8 mouse cellular contexts compared by ENCODE assay signal in genomic region chr10:127228897-127229296, GRCm38 (mm10). TPM values are rescaled to one million over a fixed set of nuclear protein-coding genes. Genes with fewer than 3 reads are reported as not detected.
DNase-seq lines count a peak whose midpoint lies in the region; ATAC-seq and TF ChIP-seq lines count a peak whose summit lies in the region.

No protein-coding gene starts in this region.

- H3K4me1 ChIP-seq in forebrain, postnatal 0 days (ENCODE audit: insufficient read depth) = no peaks in the 10 kb centered on the region
- H3K4me1 ChIP-seq in kidney, embryonic 14.5 days (ENCODE audit: control insufficient read depth, insufficient read depth, low read length) = no peaks in the 10 kb centered on the region

- no peaks in the 10 kb centered on the region for H3K9me3 ChIP-seq in forebrain, postnatal 0 days (ENCODE audit: low read length)
- no peaks in the 10 kb centered on the region for H3K9me3 ChIP-seq in kidney, embryonic 14.5 days (ENCODE audit: control insufficient read depth, low read length)

- peaks cover 82% of the 10 kb centered on the region for H3K36me3 ChIP-seq in forebrain, postnatal 0 days (ENCODE audit: insufficient read depth)
- H3K36me3 ChIP-seq in kidney, embryonic 14.5 days (ENCODE audit: control insufficient read depth, insufficient read depth, low read length) = no peaks in the 10 kb centered on the region
- no peaks in the 10 kb centered on the region for H3K36me3 ChIP-seq in splenic B cell, adult 2 months (ENCODE audit: control insufficient read depth, insufficient read depth, low read length, poor library complexity, severe bottlenecking)

- intact Hi-C loops in gastrocnemius, postnatal 14 days (cut with DNase I; ENCODE audit: low total_unique reads) = loop anchor here (5.0 kb wide), 1 partner anchor 52 kb away; no protein-coding TSS in a partner anchor

- H3K4me3 ChIP-seq in forebrain, postnatal 0 days (ENCODE audit: low read depth, low read length) = no peak overlapping the region
- no peak overlapping the region for H3K4me3 ChIP-seq in kidney, embryonic 14.5 days (ENCODE audit: low read length)

- peak; percentile 81 for DNase-seq in gastrocnemius, adult 18-20 months (ENCODE audit: low spot score)
- no peak for DNase-seq in gastrocnemius, postnatal 14 days
- DNase-seq in CD4-positive helper T cell, adult 2 months (ENCODE audit: low read depth, low spot score) = peak; percentile 74
- peak; percentile 52 for DNase-seq in cerebellum, adult 11 months
- peak; percentile 76 for DNase-seq in forebrain, postnatal 0 days
- DNase-seq in splenic B cell, adult 2 months (ENCODE audit: low read depth, low spot score) = peak; percentile 86

- H3K27ac ChIP-seq in forebrain, postnatal 0 days (ENCODE audit: low read depth, low read length) = no peak overlapping the region
- H3K27ac ChIP-seq in kidney, embryonic 14.5 days (ENCODE audit: low read depth, low read length) = no peak overlapping the region

- no peak overlapping the region for H3K9ac ChIP-seq in forebrain, postnatal 0 days
- H3K9ac ChIP-seq in kidney, embryonic 14.5 days (ENCODE audit: low read depth, low read length) = no peak overlapping the region

- 25% methylated on average over 4 of the region's 4 CpGs for WGBS in forebrain, postnatal 0 days
- 24% methylated on average over 4 of the region's 4 CpGs for WGBS in kidney, embryonic 14.5 days

- peak; percentile 85 for TF ChIP-seq CTCF in forebrain, postnatal 0 days (IDR thresholded peaks at IDR 0.05; ENCODE audit: low read depth)

- peak; percentile 47; the same call in 1 of the 2 replicates for ATAC-seq in forebrain, postnatal 0 days
- peak; percentile 10 for ATAC-seq in kidney, embryonic 14.5 days (ENCODE audit: low FRiP score, low TSS enrichment)
- ATAC-seq in megakaryocyte, adult 5-6 weeks (ENCODE audit: poor library complexity, severe bottlenecking) = peak; percentile 62

- no peaks in the 10 kb centered on the region for H3K27me3 ChIP-seq in forebrain, postnatal 0 days (ENCODE audit: insufficient read depth, low read length)
- H3K27me3 ChIP-seq in kidney, embryonic 14.5 days (ENCODE audit: control insufficient read depth, insufficient read depth, low read length) = no peaks in the 10 kb centered on the region; the same call in 1 of the 2 replicates
- no peaks in the 10 kb centered on the region for H3K27me3 ChIP-seq in splenic B cell, adult 2 months (ENCODE audit: control insufficient read depth, insufficient read depth, low read length, poor library complexity, severe bottlenecking)

- H3K4me2 ChIP-seq in forebrain, postnatal 0 days (ENCODE audit: low read depth) = no peak overlapping the region
- no peak overlapping the region for H3K4me2 ChIP-seq in kidney, embryonic 14.5 days (replicated peaks; ENCODE audit: low read depth, low read length)

RNA-seq across cellular contexts. Expression of gene Pip4k2c, which starts 17.5 kb away (rescaled TPM):
- 1 to 10 TPM; 7.4 to 8.2 TPM for total RNA-seq in gastrocnemius, adult 18-20 months (2021)
- 1 to 10 TPM; 6.3 to 7.6 TPM for total RNA-seq in gastrocnemius, postnatal 14 days (2021)
- total RNA-seq in forebrain, postnatal 0 days (2014; rRNA removed) = 21.5 and 23.3 TPM in 2 replicates
- 17.8 and 20.1 TPM in 2 replicates for polyA plus RNA-seq in forebrain, postnatal 0 days (2015; fragmentation: Nextera tagmentation; extraction: Ambion mirVana)
- polyA plus RNA-seq in kidney, embryonic 14.5 days (2014; fragmentation: Nextera tagmentation; extraction: Ambion mirVana) = 19.2 and 31.0 TPM in 2 replicates
- 9.6 and 12.0 TPM in 2 replicates for total RNA-seq in megakaryocyte, adult 5-6 weeks (2015)
- 13.2 and 17.8 TPM in 2 replicates for total RNA-seq in megakaryocyte, adult 5-6 weeks (2017)

RNA-seq across cellular contexts. Expression of gene Dtx3, which starts 33.4 kb away (rescaled TPM):
- total RNA-seq in gastrocnemius, adult 18-20 months (2021) = 10 to 100 TPM; 20.0 to 27.3 TPM
- 10 to 100 TPM; 22.2 to 24.8 TPM for total RNA-seq in gastrocnemius, postnatal 14 days (2021)
- 198 and 245 TPM in 2 replicates for total RNA-seq in forebrain, postnatal 0 days (2014; rRNA removed)
- 175 and 178 TPM in 2 replicates for polyA plus RNA-seq in forebrain, postnatal 0 days (2015; fragmentation: Nextera tagmentation; extraction: Ambion mirVana)
- polyA plus RNA-seq in kidney, embryonic 14.5 days (2014; fragmentation: Nextera tagmentation; extraction: Ambion mirVana) = 107 and 117 TPM in 2 replicates
- total RNA-seq in megakaryocyte, adult 5-6 weeks (2015) = 8.2 and 9.2 TPM in 2 replicates
- 4.5 and 9.1 TPM in 2 replicates for total RNA-seq in megakaryocyte, adult 5-6 weeks (2017)

RNA-seq across cellular contexts. Expression of gene Kif5a, which starts 34.3 kb away (rescaled TPM):
- total RNA-seq in gastrocnemius, adult 18-20 months (2021) = under 1 TPM; 0.21 to 0.37 TPM
- under 1 TPM; 0.45 to 0.53 TPM for total RNA-seq in gastrocnemius, postnatal 14 days (2021)
- total RNA-seq in forebrain, postnatal 0 days (2014; rRNA removed) = 210 and 223 TPM in 2 replicates
- 62.0 and 84.0 TPM in 2 replicates for polyA plus RNA-seq in forebrain, postnatal 0 days (2015; fragmentation: Nextera tagmentation; extraction: Ambion mirVana)
- 0.37 and 0.57 TPM in 2 replicates for polyA plus RNA-seq in kidney, embryonic 14.5 days (2014; fragmentation: Nextera tagmentation; extraction: Ambion mirVana)
- total RNA-seq in megakaryocyte, adult 5-6 weeks (2015) = 0.85 and 0.93 TPM in 2 replicates
- total RNA-seq in megakaryocyte, adult 5-6 weeks (2017) = 0.70 and 0.94 TPM in 2 replicates

RNA-seq across cellular contexts. Expression of gene Dctn2, which starts 37.3 kb away (rescaled TPM):
- total RNA-seq in gastrocnemius, adult 18-20 months (2021) = 10 to 100 TPM; 96.1 to 97.2 TPM
- 100 to 1,000 TPM in 1 of 2 experiments, 10 to 100 TPM in 1; 99.8 to 103 TPM for total RNA-seq in gastrocnemius, postnatal 14 days (2021)
- 272 and 300 TPM in 2 replicates for total RNA-seq in forebrain, postnatal 0 days (2014; rRNA removed)
- polyA plus RNA-seq in forebrain, postnatal 0 days (2015; fragmentation: Nextera tagmentation; extraction: Ambion mirVana) = 332 and 343 TPM in 2 replicates
- polyA plus RNA-seq in kidney, embryonic 14.5 days (2014; fragmentation: Nextera tagmentation; extraction: Ambion mirVana) = 164 and 173 TPM in 2 replicates
- total RNA-seq in megakaryocyte, adult 5-6 weeks (2015) = 78.9 and 82.6 TPM in 2 replicates
- total RNA-seq in megakaryocyte, adult 5-6 weeks (2017) = 90.1 and 96.4 TPM in 2 replicates

RNA-seq across cellular contexts. Expression of gene Arhgef25, which starts 39.0 kb away (rescaled TPM):
- 1 to 10 TPM; 7.4 to 9.5 TPM for total RNA-seq in gastrocnemius, adult 18-20 months (2021)
- total RNA-seq in gastrocnemius, postnatal 14 days (2021) = 10 to 100 TPM; 13.9 to 14.4 TPM
- total RNA-seq in forebrain, postnatal 0 days (2014; rRNA removed) = 45.4 and 61.3 TPM in 2 replicates
- polyA plus RNA-seq in forebrain, postnatal 0 days (2015; fragmentation: Nextera tagmentation; extraction: Ambion mirVana) = 14.8 and 16.9 TPM in 2 replicates
- 31.0 and 32.9 TPM in 2 replicates for polyA plus RNA-seq in kidney, embryonic 14.5 days (2014; fragmentation: Nextera tagmentation; extraction: Ambion mirVana)
- total RNA-seq in megakaryocyte, adult 5-6 weeks (2015) = 0.16 TPM in 1 of 2 replicates, not detected in the other
- 0.41 and 1.0 TPM in 2 replicates for total RNA-seq in megakaryocyte, adult 5-6 weeks (2017)

Comparison
In these comparisons a context has a peak if more than half of its experiments do, and no peak if none do; other contexts are left out.
1. ATAC-seq: peak in every context shown above with its lines; median percentile 62 in megakaryocyte, adult 5-6 weeks; 47 in forebrain, postnatal 0 days; 10 in kidney, embryonic 14.5 days.
2. RNA of gene Kif5a, which starts 34.3 kb away (total RNA-seq): 210 to 223 TPM in forebrain, postnatal 0 days; 0.70 to 0.94 TPM in megakaryocyte, adult 5-6 weeks, 0.45 to 0.53 TPM in gastrocnemius, postnatal 14 days and 0.21 to 0.37 TPM in gastrocnemius, adult 18-20 months; every median in the first group is over 100 times any median in the second.